Mouse (Mus musculus): ENCODE data around the gene Ttll11.
A peak's percentile ranks its signal among the peaks of the same experiment; 100 is the strongest.

Ttll11 gene

DNA sequence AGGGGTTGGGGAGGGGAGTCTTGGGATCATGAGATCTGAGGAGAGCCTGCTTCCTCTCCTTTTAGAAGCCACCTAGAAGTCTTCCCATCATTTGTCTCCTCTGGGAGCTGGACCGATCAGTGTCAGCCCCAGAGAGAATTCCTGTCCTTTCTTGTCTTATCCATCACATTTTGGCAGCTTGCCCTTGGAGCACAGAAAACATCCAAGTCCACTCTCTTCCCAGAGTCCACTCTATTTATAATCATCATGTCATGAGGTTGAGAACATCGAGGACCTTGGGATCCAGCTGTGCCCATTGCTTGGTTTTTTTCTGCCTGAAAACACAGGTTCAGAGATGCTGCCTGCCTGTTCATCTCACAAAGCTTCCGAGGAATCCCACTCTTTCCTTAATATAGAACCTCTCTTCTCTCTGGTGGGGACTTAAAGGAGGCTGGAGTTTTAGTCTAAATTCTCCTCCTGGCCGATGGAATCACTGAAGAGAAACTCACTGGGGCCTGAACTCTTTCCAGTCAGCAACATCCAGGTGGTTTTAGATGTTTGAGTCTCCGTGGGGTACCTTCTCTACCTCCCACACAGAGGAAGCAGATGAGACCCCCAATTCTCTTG lies 163.6 kb downstream of the Ttll11 start:
- DNase-seq = no peak

- no peak for DNase-seq
These were observed 167.2 kb downstream of the Ttll11 start for GRCm38 (mm10) chr2:35812561-35812933.

- DNase-seq = peak; percentile 25
These were observed 167.7 kb downstream of the Ttll11 start for GRCm38 (mm10) chr2:35811801-35812560.

- no peak for DNase-seq
These were observed 169.7 kb downstream of the Ttll11 start for GRCm38 (mm10) chr2:35810027-35810426.

DNA sequence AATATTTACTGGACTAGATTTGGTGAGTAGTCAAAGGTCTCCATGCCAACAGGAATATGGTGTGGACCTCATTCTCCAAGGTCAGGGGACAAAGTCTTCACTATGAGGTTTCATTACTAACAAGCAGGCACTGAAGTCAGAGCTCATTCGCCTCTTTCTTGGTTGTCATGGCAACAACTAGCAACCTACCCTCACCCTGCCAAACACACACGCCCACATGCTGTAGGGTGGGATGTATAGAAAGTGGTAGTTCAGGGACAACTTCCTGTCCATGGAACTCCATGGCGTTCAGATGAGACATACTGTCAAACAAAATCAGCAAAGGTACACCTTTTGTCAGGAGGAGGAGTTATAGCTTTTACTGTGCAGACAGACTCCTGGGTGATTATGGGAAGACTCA lies 170.6 kb downstream of the Ttll11 start:
- no peak for DNase-seq

- no peak for DNase-seq
These were observed 173.8 kb downstream of the Ttll11 start for GRCm38 (mm10) chr2:35805881-35806280.

- no peak for DNase-seq
These were observed 176.6 kb downstream of the Ttll11 start for GRCm38 (mm10) chr2:35803095-35803494.

DNA sequence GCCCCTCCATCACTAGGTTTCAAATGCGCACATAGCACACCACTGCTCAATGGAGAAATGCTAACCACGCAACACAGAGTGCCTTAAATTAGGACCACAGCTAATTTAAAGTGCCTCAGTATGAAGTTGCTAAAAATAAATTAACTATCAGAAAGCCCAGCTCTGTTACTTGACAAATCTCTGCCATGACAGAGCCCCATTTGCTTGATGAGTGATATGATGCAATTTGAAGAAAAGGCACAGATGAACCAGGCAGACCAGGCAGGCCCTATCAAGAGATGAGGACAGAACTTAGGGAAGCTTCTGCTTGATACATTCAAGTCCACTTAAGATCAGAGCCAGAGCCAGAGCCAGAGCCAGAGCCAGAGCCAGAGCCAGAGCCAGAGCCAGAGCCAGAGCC lies 178.0 kb downstream of the Ttll11 start:
- DNase-seq = no peak

GRCm38 (mm10) chr2:35799073-35799472 lies 180.6 kb downstream of the Ttll11 start:
- DNase-seq = no peak

GRCm38 (mm10) chr2:35797998-35798397 lies 181.7 kb downstream of the Ttll11 start:
- no peak for DNase-seq

GRCm38 (mm10) chr2:35789362-35790326 lies 190.1 kb downstream of the Ttll11 start:
- DNase-seq = no peak

- DNase-seq = no peak
These were observed 193.8 kb downstream of the Ttll11 start for GRCm38 (mm10) chr2:35785877-35786276.

DNA sequence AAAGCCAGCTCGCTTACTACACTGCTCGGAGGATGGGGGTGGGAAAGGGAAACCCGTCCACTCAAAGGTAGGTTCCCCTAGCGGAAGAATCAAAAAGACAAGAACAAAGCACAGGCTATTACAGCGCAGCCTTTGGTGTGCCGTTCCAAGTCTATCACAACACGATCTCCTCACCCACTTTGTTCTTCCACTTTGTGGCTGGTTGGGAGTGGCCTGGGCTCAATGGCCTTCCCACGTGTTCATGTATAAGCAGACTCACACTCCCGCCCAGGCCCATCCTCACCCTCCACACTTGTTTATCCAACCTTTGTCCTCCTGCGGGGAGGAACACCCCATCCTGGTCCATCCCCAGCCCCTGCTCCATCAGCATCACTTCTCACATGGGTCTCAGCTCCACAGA lies 196.3 kb downstream of the Ttll11 start:
- DNase-seq = no peak

- no peak for DNase-seq
These were observed 200.4 kb downstream of the Ttll11 start for GRCm38 (mm10) chr2:35779266-35779665.

GRCm38 (mm10) chr2:35776935-35777334 lies 202.8 kb downstream of the Ttll11 start:
- DNase-seq = no peak

DNA sequence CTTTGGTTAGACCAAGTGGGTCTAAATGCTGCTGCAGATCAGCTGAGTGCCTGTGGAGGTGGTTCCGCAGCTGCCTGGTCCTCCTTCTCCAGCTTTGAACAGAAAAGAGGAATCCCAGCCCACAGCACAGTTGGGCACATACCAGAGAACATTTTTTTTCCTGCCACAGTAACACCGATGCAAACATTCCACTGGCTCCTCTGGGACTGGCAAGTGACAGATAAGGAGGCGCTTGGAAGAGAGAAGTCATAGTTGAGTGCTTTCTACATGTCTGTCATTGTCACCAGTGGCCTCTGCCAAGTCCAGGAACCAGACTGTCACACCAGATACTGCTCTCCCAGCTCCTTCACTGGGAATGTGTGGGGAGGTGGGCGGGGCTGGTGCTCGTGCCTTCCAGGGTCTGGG lies 204.1 kb downstream of the Ttll11 start:
- no peak for DNase-seq

- no peak for DNase-seq
These were observed 209.2 kb downstream of the Ttll11 start for GRCm38 (mm10) chr2:35770541-35770940.

DNA sequence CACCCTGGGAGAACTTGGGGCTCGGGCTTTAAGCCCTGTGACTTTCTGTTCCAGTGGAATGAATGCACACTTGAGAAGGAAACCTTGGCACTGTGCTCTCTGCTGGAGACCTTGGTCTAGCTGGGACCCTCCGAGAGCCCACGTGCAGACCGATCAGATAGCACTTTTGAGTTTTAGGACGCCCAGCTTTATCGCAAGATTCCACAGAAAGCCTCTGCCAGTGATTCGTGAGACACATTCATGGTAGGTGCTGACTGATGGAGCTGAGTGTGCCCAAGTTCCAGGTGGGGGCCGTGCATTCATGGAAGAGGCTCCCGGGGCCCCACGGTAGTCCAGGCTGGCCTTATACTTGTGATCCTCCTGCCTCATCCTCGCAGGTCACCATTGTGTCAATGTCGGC lies 210.3 kb downstream of the Ttll11 start:
- DNase-seq = no peak

DNA sequence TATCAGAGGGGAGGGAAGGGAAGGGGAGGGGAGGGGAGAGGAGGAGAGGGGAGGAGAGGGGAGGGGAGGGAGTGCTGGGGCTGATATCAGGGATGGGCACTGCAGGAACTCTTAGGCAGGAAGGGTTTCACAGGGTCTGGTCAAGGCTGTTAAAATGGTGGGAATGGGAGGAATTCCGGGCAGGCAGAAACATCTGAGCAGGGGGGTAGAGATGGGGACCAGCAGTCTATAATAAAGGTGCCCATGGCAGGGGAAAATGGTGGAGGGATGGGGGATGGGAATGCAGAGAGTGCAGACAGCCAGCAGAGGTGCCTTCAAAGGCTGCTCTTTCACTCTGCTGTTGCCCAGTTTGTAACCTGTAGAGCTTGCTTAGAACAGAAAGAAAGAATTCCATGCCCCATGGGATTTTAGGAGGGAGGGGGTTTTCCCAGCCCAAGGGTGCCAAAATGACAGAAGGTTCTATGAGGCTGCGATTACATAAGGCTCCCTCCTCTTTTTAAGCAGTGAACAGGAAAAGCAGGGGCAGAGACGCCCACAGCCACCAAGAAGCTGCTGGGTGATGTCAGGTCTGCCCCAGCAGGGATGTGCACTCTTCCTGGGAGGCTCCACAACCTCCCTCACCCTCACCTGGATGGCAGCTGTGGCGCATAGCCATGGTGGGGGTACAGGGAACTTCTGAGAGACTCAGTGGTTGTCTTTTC lies 211.0 kb downstream of the Ttll11 start:
- DNase-seq = peak; percentile 43

GRCm38 (mm10) chr2:35767834-35768537 lies 211.7 kb downstream of the Ttll11 start:
- peak; percentile 47 for DNase-seq

DNA sequence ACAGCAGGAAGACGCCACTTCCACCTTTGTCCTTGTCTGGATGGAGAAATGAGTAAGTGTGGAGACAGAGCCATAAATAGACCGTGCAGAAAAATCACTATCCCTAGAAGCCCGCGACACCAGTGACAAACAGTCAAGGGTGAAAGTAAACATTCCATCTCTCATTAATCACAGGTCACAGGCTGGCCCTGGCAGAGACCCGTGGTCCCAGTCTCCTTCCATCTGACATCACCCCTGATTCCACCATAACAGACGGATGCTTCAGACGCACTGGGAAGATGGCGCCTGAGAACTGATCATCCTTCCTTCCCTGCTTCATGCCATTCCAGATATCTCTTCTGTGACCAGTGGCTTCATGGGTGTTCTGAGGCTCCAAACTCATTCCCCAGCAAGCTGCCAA lies 215.4 kb downstream of the Ttll11 start:
- DNase-seq = no peak

- DNase-seq = no peak
These were observed 215.9 kb downstream of the Ttll11 start for GRCm38 (mm10) chr2:35763818-35764217.

Data from right cerebral cortex, postnatal 14 days (tissue).